Mouse (Mus musculus) ES-E14 (cell line): ENCODE data around the gene Rfx1. TPM values are rescaled to one million over a fixed set of nuclear protein-coding genes. Genes with fewer than 3 reads are reported as not detected.

Experiments
- DNase-seq: peaks from one replicate; pipeline ENCODE4 v3.0.0-alpha.2; 2013; ENCODE audit warnings: low read depth, low spot score
- H3K27ac ChIP-seq: 2 replicates; pipeline ENCODE4 v1.5.1; 2012; ENCODE audit warnings: low read depth, mild to moderate bottlenecking, low read length, moderate library complexity, mixed read lengths; ENCODE audit not compliant: poor library complexity, insufficient read depth, severe bottlenecking
- H3K36me3 ChIP-seq: 2 replicates; pipeline ENCODE4 v1.6.1; 2012; ENCODE audit warnings: mild to moderate bottlenecking, low read length, moderate library complexity, mixed read lengths; ENCODE audit not compliant: control insufficient read depth, poor library complexity, insufficient read depth, severe bottlenecking
- H3K4me1 ChIP-seq, 2 experiments: fragments of 150-350 bp in 1 of 2; sonication (generic) in 1 of 2; 2 replicates each; pipeline ENCODE4 v1.6.1; 2012; ENCODE audit warnings: low read length in 2 of 2, mild to moderate bottlenecking in 1 of 2, mixed read lengths in 1 of 2; ENCODE audit not compliant: control insufficient read depth in 2 of 2, insufficient read depth in 2 of 2, poor library complexity in 1 of 2
- H3K4me3 ChIP-seq, 2 experiments: fragments of 150-350 bp in 1 of 2; sonication (generic) in 1 of 2; 2 replicates each; pipeline ENCODE4 v1.5.1; 2012; ENCODE audit warnings: low read length in 2 of 2, low read depth in 1 of 2, mild to moderate bottlenecking in 1 of 2, mixed read lengths in 1 of 2; ENCODE audit not compliant: insufficient read depth in 1 of 2, poor library complexity in 1 of 2, severe bottlenecking in 1 of 2
- H3K9ac ChIP-seq: 2 replicates; pipeline ENCODE4 v1.6.1; 2012; ENCODE audit warnings: low read depth, mild to moderate bottlenecking, low read length, mixed read lengths; ENCODE audit not compliant: poor library complexity, insufficient read depth, severe bottlenecking
- H3K9me3 ChIP-seq: fragments of 150-350 bp; sonication (generic); 2 replicates; pipeline ENCODE4 v1.6.1; 2012; ENCODE audit warnings: low read depth, mild to moderate bottlenecking, low read length; ENCODE audit not compliant: control insufficient read depth, insufficient read depth
- CHD2 ChIP-seq: IDR thresholded peaks from 2 replicates; pipeline ENCODE4 v1.6.1; 2014; ENCODE audit warnings: mild to moderate bottlenecking, low read depth, low read length, inconsistent platforms
- HCFC1 ChIP-seq: IDR thresholded peaks from 2 replicates; pipeline ENCODE4 v1.6.1; 2012; ENCODE audit warnings: low read length, inconsistent platforms, borderline replicate concordance; ENCODE audit not compliant: insufficient read depth
- MAFK ChIP-seq: IDR thresholded peaks from 2 replicates; pipeline ENCODE4 v1.6.1; 2014; ENCODE audit warnings: mild to moderate bottlenecking, low read depth, low read length, inconsistent platforms; ENCODE audit not compliant: insufficient read depth
- ZC3H11A ChIP-seq: IDR thresholded peaks from 2 replicates; pipeline ENCODE4 v1.6.1; 2012; ENCODE audit warnings: low read depth, mild to moderate bottlenecking, inconsistent platforms, low read length, borderline replicate concordance
- ZNF384 ChIP-seq: IDR thresholded peaks from 2 replicates; pipeline ENCODE4 v1.6.1; 2012; ENCODE audit warnings: low read depth, low read length, inconsistent platforms
- in situ Hi-C, 2 experiments: fragments of 600-800 bp; cut with MboI; formaldehyde crosslinking; loops; one replicate each; pipeline ENCODE4 v1.15.1; 2025; ENCODE audit warnings: low sequenced_read_pairs in 2 of 2, inconsistent platforms in 1 of 2; ENCODE audit not compliant: unreplicated experiment in 2 of 2
- total RNA-seq: library from RNA; depleted of rRNA; stranded (reverse); fragments of 300-350 nt; gene quantifications from 2 replicates; pipeline ENCODE4 v1.2.3, GENCODE M21; 2012

Gene Rfx1
- total RNA-seq, 1 experiment, result 16.2 TPM

DNA sequence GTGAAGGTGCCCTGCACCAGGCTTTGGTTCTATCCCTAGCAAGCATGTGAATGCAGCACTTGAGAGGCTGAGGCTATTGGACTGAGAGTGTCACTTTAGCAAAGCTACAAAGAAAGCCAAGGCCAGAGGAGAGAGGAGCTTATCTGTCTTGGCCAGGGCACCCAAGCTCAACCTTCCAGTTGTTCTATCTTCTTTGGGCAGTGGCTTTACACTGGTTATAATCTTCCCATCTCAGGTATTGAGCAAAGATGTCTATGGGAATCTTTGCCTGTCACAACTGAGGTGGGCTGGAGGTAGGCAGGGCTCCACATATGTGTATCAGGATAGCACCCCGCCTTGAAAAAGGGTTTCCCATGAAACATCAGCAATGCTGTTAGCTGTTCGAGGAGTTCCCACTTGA is 6.4 kb upstream of the Rfx1 start:
- DNase-seq, result no peak
- Histone ChIP-seq H3K27ac (no peak overlapping the region), H3K4me3 (no peak overlapping the region), H3K9me3 (no peaks in the 10 kb centered on the region), H3K4me1 (peaks cover 0 to 3% of the 10 kb centered on the region in 2 experiments; a peak in 1 of 4 replicates), H3K9ac (no peak overlapping the region), H3K36me3 (no peaks in the 10 kb centered on the region)
- in situ Hi-C loops, result no loop called here
- TF ChIP-seq MAFK (no peak), HCFC1 (no peak), CHD2 (no peak), ZC3H11A (no peak), ZNF384 (no peak)

DNA sequence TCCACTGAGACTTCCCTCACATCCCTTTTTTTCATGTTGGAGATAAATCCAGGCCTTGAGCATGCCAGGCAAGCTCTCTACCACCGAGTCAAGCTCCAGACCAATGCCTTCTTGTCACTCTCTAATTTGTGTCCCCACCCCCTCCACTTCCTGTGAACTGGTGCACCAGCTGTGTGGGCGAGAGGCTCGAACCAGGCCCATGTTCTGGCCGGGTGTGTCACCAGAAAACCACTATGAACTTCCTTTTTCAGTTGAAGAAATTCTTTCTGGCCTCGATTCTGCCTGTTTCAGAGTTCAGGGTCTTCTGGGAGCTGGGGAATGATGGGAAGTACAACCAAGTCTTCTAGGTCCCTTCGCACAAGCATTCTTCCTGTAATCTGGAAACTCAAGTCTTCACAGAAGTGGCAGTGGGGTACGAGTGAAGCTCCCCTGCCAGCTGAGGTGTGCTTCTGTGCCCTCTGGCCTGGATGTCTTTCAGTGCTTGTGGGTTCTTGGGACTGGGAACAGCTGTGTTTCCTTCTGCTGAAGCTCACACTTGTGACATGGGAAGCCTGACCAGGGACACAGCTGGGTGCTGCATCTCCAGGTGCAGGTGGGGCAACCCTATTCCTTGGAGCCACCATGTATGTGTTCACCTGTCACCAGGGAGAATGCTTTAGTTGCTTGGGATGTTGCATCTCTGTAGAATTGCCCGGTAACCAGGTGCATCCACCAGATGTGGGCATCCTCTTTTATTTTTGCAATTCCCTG is 2.6 kb upstream of the Rfx1 start:
- no peak overlapping the region for H3K4me3 ChIP-seq
- in situ Hi-C loops, result no loop called here
- TF ChIP-seq HCFC1 (no peak), ZC3H11A (no peak), CHD2 (no peak), ZNF384 (no peak), MAFK (no peak)
- H3K27ac ChIP-seq, result no peak overlapping the region
- DNase-seq, result no peak
- no peaks in the 10 kb centered on the region for H3K36me3 ChIP-seq
- no peaks in the 10 kb centered on the region for H3K9me3 ChIP-seq
- no peak overlapping the region for H3K9ac ChIP-seq
- H3K4me1 ChIP-seq, result peaks cover 3 to 7% of the 10 kb centered on the region in 2 experiments; a peak in 3 of 4 replicates

DNA sequence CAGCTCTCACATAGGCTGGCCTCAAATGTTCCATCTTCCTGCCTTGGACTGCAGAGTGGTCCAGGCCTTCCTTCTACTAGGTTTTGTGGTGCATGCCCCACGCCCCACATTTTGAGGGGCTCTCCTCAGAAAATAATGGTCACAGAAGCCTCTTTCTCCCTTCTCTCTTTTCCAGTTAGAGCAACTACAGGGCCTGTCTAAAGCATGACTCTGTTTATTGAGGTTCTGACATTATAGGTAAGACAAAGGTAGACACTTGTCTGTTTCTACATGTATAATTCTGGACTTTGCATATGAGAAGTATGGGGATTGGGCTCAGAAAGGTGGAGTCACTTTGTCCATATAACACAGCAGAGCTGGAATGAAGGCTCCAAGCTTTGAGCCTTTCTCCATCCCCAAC is 1.6 kb upstream of the Rfx1 start, which contains the start of gene Gm10643:
Gene Gm10643 (minus strand): TSS at position 101 of the 400 bp plus-strand sequence.
- DNase-seq, result no peak
- H3K9ac ChIP-seq, result peak within 1 kb of the TSS; percentile 82
- no peaks in the 10 kb centered on the region for H3K36me3 ChIP-seq
- H3K4me1 ChIP-seq, result peaks cover 3 to 10% of the 10 kb centered on the region in 2 experiments; a peak in 3 of 4 replicates
- H3K27ac ChIP-seq, result peak within 1 kb of the TSS; percentile 61
- in situ Hi-C loops, result no loop called here
- no peaks in the 10 kb centered on the region for H3K9me3 ChIP-seq
- H3K4me3 ChIP-seq, result peak within 1 kb of the TSS; percentile 68 to 78
- TF ChIP-seq HCFC1 (no peak), ZNF384 (no peak), CHD2 (no peak), MAFK (no peak), ZC3H11A (no peak)

GRCm38 (mm10) chr8:84065457-84066072 is 1.1 kb upstream of the Rfx1 start:
- no peak for DNase-seq
- TF ChIP-seq MAFK, result no peak
- TF ChIP-seq CHD2, result no peak
- no peak for TF ChIP-seq ZC3H11A
- TF ChIP-seq ZNF384, result peak; percentile 66
- TF ChIP-seq HCFC1, result no peak
- Histone ChIP-seq H3K36me3 (no peaks in the 10 kb centered on the region), H3K4me3 (peak overlapping the region; percentile 68 to 78), H3K27ac (peak overlapping the region; percentile 61), H3K9ac (peak overlapping the region; percentile 82), H3K4me1 (peaks cover 3 to 10% of the 10 kb centered on the region in 2 experiments; a peak in 3 of 4 replicates), H3K9me3 (no peaks in the 10 kb centered on the region)
- in situ Hi-C loops, result no loop called here
